ENCODE assay signal across 14 mouse cellular contexts in the genomic region with DNA sequence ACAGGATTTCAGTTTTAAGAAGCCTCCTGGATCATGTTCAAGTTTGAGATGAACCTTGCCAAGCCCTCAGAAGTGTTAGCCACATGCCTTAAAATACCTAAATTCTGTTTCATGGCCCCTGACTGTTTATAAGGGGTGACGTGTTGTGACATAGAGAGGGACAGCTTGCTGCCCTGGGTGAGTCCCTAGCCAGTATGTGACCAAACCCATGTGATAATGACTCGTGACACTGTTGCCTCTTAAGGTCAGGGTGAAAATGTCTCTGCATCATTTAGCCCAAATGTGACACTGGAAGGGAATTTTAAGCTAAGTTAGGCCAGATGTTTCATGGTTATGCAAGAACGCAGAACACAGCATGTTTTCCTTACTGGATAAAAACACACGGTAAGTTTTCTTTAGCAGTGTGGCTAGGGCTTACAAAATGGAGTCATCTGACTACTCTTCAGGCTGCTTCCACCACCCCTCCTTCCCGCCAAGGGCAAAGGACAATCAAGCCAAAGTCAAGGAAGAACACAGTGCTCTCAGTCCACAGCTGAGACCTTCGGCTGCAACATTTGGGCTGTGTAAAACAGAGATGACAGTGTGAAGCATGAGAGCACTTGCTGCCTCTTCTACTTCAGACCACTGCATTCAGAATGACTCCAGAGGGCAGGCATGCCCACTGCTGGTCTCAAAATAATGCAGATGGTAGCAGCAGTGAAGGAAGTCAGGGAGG. TPM values are rescaled to one million over a fixed set of nuclear protein-coding genes. Genes with fewer than 3 reads are reported as not detected.
A peak's percentile ranks its signal among the peaks of the same experiment; 100 is the strongest.
DNase-seq lines count a peak whose midpoint lies in the region; ATAC-seq lines count a peak whose summit lies in the region.
"Had no signal": no experiment of that assay in that cellular context is flagged by ENCODE, and none has a peak within 500 bp of the region (broad histone marks: within the 10 kb centered on the region; RNA-seq: fewer than 3 reads in every experiment).

No protein-coding gene starts in this region.

- 64% methylated on average over 6 of the region's 6 CpGs for WGBS in heart, embryonic 12.5 days

- H3K27ac ChIP-seq in heart, embryonic 12.5 days (ENCODE audit: poor library complexity, severe bottlenecking), result no peak overlapping the region
- H3K27ac ChIP-seq: hindbrain, embryonic 10.5 days; limb, embryonic 15.5 days; macrophage; neural tube, embryonic 13.5 days had no signal

- intact Hi-C loops in heart, postnatal 10 days (cut with DNase I), result no loop called here

- no peak for ATAC-seq in heart, embryonic 12.5 days (ENCODE audit: insufficient number of reproducible peaks, low FRiP score)
- ATAC-seq: forebrain, embryonic 14.5 days had no signal

- H3K27me3 ChIP-seq in heart, embryonic 12.5 days (replicated peaks), result 0 out of 2 replicates have a peak, but pooled peaks cover 3% of the 10 kb centered on the region
- H3K27me3 ChIP-seq: limb, embryonic 15.5 days; neural tube, embryonic 13.5 days had no signal

- H3K4me2 ChIP-seq in heart, embryonic 12.5 days, result no peak overlapping the region
- H3K4me2 ChIP-seq: limb, embryonic 15.5 days; neural tube, embryonic 13.5 days had no signal

- H3K9me3 ChIP-seq in heart, embryonic 12.5 days (replicated peaks), result peaks cover 5% of the 10 kb centered on the region; the same call in 1 of the 2 replicates
- H3K9me3 ChIP-seq: hindbrain, embryonic 10.5 days; limb, embryonic 15.5 days; neural tube, embryonic 13.5 days had no signal

- H3K4me3 ChIP-seq in heart, embryonic 12.5 days, result no peak overlapping the region
- H3K4me3 ChIP-seq: hindbrain, embryonic 10.5 days; limb, embryonic 15.5 days; neural tube, embryonic 13.5 days had no signal

- no peaks in the 10 kb centered on the region for H3K36me3 ChIP-seq in heart, embryonic 12.5 days
- H3K36me3 ChIP-seq: hindbrain, embryonic 10.5 days; limb, embryonic 15.5 days; neural tube, embryonic 13.5 days had no signal

- peak; percentile 36 to 61 for DNase-seq in heart, adult 9 months (ENCODE audit: low spot score in 2 of 2)
- DNase-seq in 3134 (ENCODE audit: extremely low read depth, insufficient read length, low spot score) (peak; percentile 30), NIH3T3 (ENCODE audit: low read depth) (peak; percentile 69)
- DNase-seq in heart, postnatal 10 days, result peak; percentile 23 to 25
- no peak for DNase-seq in right cerebral cortex, postnatal 36 days (ENCODE audit: low spot score in 2 of 2)
- DNase-seq in cerebellum, postnatal 36 days, result no peak
- DNase-seq in B cell, adult 2 months, result no peak
- DNase-seq: cerebellum, adult 2 months had no signal

- no peak overlapping the region for H3K9ac ChIP-seq in heart, embryonic 12.5 days
- H3K9ac ChIP-seq: limb, embryonic 15.5 days; neural tube, embryonic 13.5 days had no signal

- no peaks in the 10 kb centered on the region for H3K4me1 ChIP-seq in heart, embryonic 12.5 days (replicated peaks)
- H3K4me1 ChIP-seq: limb, embryonic 15.5 days had no signal

RNA-seq across cellular contexts. Expression of a gene that starts 8.5 kb away (rescaled TPM):
- 10.3 and 12.2 TPM in 2 replicates for polyA plus RNA-seq in heart, embryonic 12.5 days (2016; fragmentation: Nextera tagmentation; extraction: Ambion mirVana)
- total RNA-seq in heart, postnatal 10 days (2021), result 1 to 10 TPM; 7.2 to 9.3 TPM

RNA-seq across cellular contexts. Expression of a gene that starts 16.4 kb away (rescaled TPM):
- polyA plus RNA-seq in heart, embryonic 12.5 days (2016; fragmentation: Nextera tagmentation; extraction: Ambion mirVana), result 0.83 and 0.87 TPM in 2 replicates
- total RNA-seq in heart, postnatal 10 days (2021), result 1 to 10 TPM; 1.3 to 1.5 TPM

Comparison
In these comparisons a context has a peak if more than half of its experiments do, and no peak if none do; other contexts are left out.
1. DNase-seq: peak in heart, adult 9 months (2 of 2), 3134 (single experiment), NIH3T3 (single experiment) and heart, postnatal 10 days (2 of 2); none in right cerebral cortex, postnatal 36 days (0 of 2), cerebellum, postnatal 36 days (0 of 2) and B cell, adult 2 months (0 of 2).